In genomic region chr19:59345658-59346283, GRCm38 (mm10) we compare ENCODE assay signal across 8 mouse cellular contexts. TPM values are rescaled to one million over a fixed set of nuclear protein-coding genes. Genes with fewer than 3 reads are reported as not detected.
DNase-seq lines count a peak whose midpoint lies in the region; ATAC-seq lines count a peak whose summit lies in the region.

TSS of gene Pdzd8 (minus strand) at chr19:59345780.

- peaks cover 3% of the 10 kb centered on the region; the same call in 1 of the 2 replicates for H3K4me1 ChIP-seq in brown adipose tissue, adult 24 weeks (ENCODE audit: control insufficient read depth, insufficient read depth, insufficient read length, low read length)
- H3K4me1 ChIP-seq in heart, embryonic 14.5 days (ENCODE audit: control insufficient read depth in 2 of 2, insufficient read depth in 2 of 2, low read length in 2 of 2), result peaks cover 4 to 38% of the 10 kb centered on the region in 2 experiments; a peak in 3 of 4 replicates
- H3K4me1 ChIP-seq in liver, embryonic 12.5 days, result peaks cover 59% of the 10 kb centered on the region

- DNase-seq in CD4-positive, CD25-positive, alpha-beta regulatory T cell, adult 2 months (ENCODE audit: low read depth, low spot score), result peak; percentile 93
- peak; percentile 43 for DNase-seq in fibroblast of lung, adult 2 months (ENCODE audit: low read depth)
- DNase-seq in kidney, postnatal 10 days, result peak; percentile 95
- peak; percentile 90 for DNase-seq in naive thymus-derived CD4-positive, alpha-beta T cell, adult 2 months (ENCODE audit: low read depth)
- DNase-seq in splenic B cell, adult 2 months (ENCODE audit: low read depth, low spot score), result peak; percentile 87

- H3K4me2 ChIP-seq in heart, embryonic 14.5 days (ENCODE audit: low read length), result peak within 1 kb of the TSS; percentile 99
- H3K4me2 ChIP-seq in liver, embryonic 12.5 days, result peak within 1 kb of the TSS; percentile 99

- peak within 1 kb of the TSS; percentile 95 for H3K4me3 ChIP-seq in brown adipose tissue, adult 24 weeks (ENCODE audit: insufficient read depth, low read depth, low read length)
- H3K4me3 ChIP-seq in heart, embryonic 14.5 days (ENCODE audit: control insufficient read depth in 1 of 2, insufficient read depth in 1 of 2, low read depth in 1 of 2, low read length in 2 of 2), result peak within 1 kb of the TSS; percentile 61 to 93
- H3K4me3 ChIP-seq in liver, embryonic 12.5 days, result peak within 1 kb of the TSS; percentile 90

- no peaks in the 10 kb centered on the region for H3K9me3 ChIP-seq in heart, embryonic 14.5 days (ENCODE audit: control insufficient read depth, low read length)
- no peaks in the 10 kb centered on the region for H3K9me3 ChIP-seq in liver, embryonic 12.5 days (replicated peaks)

- peaks cover 6% of the 10 kb centered on the region; the same call in 1 of the 2 replicates for H3K27me3 ChIP-seq in heart, embryonic 14.5 days (ENCODE audit: control insufficient read depth, insufficient read depth, low read length)
- no peaks in the 10 kb centered on the region for H3K27me3 ChIP-seq in liver, embryonic 12.5 days (replicated peaks)
- H3K27me3 ChIP-seq in splenic B cell, adult 2 months (ENCODE audit: control insufficient read depth, insufficient read depth, low read length, poor library complexity, severe bottlenecking), result no peaks in the 10 kb centered on the region

- peak within 1 kb of the TSS; percentile 71 for H3K27ac ChIP-seq in brown adipose tissue, adult 24 weeks (replicated peaks; ENCODE audit: low read depth, low read length)
- peak within 1 kb of the TSS; percentile 74 to 92 for H3K27ac ChIP-seq in heart, embryonic 14.5 days (replicated peaks in 1 of 2; ENCODE audit: control insufficient read depth in 1 of 2, insufficient read depth in 1 of 2, low read depth in 2 of 2, low read length in 2 of 2)
- peak within 1 kb of the TSS; percentile 91 for H3K27ac ChIP-seq in liver, embryonic 12.5 days

- peak; percentile 96 for ATAC-seq in heart, embryonic 14.5 days (ENCODE audit: insufficient number of reproducible peaks, insufficient read depth, low FRiP score, low read depth)
- ATAC-seq in liver, embryonic 12.5 days, result peak; percentile 93

- 1% methylated on average over 86 of the region's 91 CpGs for WGBS in heart, embryonic 14.5 days
- under 1% methylated on average over 91 of the region's 91 CpGs for WGBS in liver, embryonic 12.5 days (ENCODE audit: insufficient replicate concordance)

- no peaks in the 10 kb centered on the region for H3K36me3 ChIP-seq in heart, embryonic 14.5 days (ENCODE audit: control insufficient read depth, insufficient read depth, low read length)
- H3K36me3 ChIP-seq in liver, embryonic 12.5 days, result 0 out of 2 replicates have a peak, but pooled peaks cover 4% of the 10 kb centered on the region
- no peaks in the 10 kb centered on the region for H3K36me3 ChIP-seq in splenic B cell, adult 2 months (ENCODE audit: control insufficient read depth, insufficient read depth, low read length, poor library complexity, severe bottlenecking)

- peak within 1 kb of the TSS; percentile 95 for H3K9ac ChIP-seq in heart, embryonic 14.5 days (ENCODE audit: low read length)
- H3K9ac ChIP-seq in liver, embryonic 12.5 days, result peak within 1 kb of the TSS; percentile 97

RNA-seq across cellular contexts. Expression of gene Pdzd8, which starts in this region (rescaled TPM):
- 7.2 and 7.9 TPM in 2 replicates for polyA plus RNA-seq in brown adipose tissue, adult 24 weeks (2012; ENCODE audit: insufficient read depth, insufficient read length, missing spikeins)
- polyA plus RNA-seq in heart, embryonic 14.5 days (2014; fragmentation: Nextera tagmentation; extraction: Ambion mirVana), result 11.7 and 12.6 TPM in 2 replicates
- polyA plus RNA-seq in liver, embryonic 12.5 days (2016; fragmentation: Nextera tagmentation; extraction: Ambion mirVana), result 9.1 and 9.7 TPM in 2 replicates

Comparison
In these comparisons a context has a peak if more than half of its experiments do, and no peak if none do; other contexts are left out.
1. Peak in every context shown above with its lines: DNase-seq, ATAC-seq, H3K4me3 ChIP-seq and H3K27ac ChIP-seq.
2. DNase-seq: peak in every context shown above with its lines; median percentile 95 in kidney, postnatal 10 days; 93 in CD4-positive, CD25-positive, alpha-beta regulatory T cell, adult 2 months; 90 in naive thymus-derived CD4-positive, alpha-beta T cell, adult 2 months; 87 in splenic B cell, adult 2 months; 43 in fibroblast of lung, adult 2 months.